Mouse (Mus musculus) CD4-positive, CD25-positive, alpha-beta regulatory T cell, adult 4 months (primary cell): ENCODE measurements around the gene Dbndd1. TPM values are rescaled to one million over a fixed set of nuclear protein-coding genes. Genes with fewer than 3 reads are reported as not detected.
"Not testable (repeated sequence)": the region's sequence is repeated elsewhere in the genome, so short reads cannot be mapped to it uniquely, and the experiment has no call there.

Experiments used
- ATAC-seq: one replicate; pipeline ENCODE4 v1.8.0; 2017
- polyA plus RNA-seq, 2 experiments: library from polyadenylated mRNA; unstranded; fragments of 100-300 nt; shearing (Covaris generic); gene quantifications; one replicate each; pipeline ENCODE4 v1.2.1; 2017

The Dbndd1 gene
- polyA plus RNA-seq, result under 1 TPM; 0.55 to 0.58 TPM

DNA sequence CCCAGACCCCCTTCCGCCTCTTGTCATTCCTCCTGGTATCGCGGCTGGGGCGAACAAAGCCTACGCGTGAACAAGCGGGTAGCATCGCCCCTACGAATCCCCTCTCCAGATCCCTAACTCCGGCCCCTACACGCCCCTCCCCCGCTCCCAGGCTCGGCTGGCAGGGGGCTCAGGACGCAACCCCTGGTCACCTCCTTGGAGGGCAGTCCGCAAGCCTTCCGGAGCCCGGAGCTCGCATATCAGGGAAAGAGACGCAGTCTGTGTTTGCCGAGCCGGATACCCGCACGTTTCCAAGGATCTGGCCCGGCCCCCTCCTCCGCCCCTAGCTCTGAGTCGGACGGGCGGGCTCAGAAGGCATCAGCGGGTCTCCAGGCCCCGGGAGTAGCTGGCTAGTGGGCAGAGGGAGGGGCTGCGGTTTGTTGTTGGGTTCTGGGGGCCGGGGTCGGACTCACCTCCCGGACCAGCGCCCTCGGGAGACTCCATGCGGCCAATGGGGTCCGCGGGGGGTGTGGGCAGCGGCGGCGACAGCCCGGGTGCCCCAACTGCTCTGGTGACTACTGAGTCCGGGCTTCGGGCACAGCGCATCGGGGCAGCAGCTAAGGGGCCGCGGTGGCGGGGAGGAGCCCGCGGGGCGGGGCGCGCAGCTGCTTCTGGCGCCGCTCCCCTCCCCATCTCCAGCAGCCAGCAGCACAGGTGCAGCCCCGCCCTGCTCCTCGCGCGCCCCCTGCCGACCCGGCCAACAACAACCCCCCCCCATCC lies at the start of gene Dbndd1:
TSS of gene Dbndd1 (minus strand) at position 683 of the 759 bp plus-strand sequence.
- ATAC-seq, result no peak

- not testable (repeated sequence) for ATAC-seq
These were observed 49.0 kb upstream of the Dbndd1 start for GRCm38 (mm10) chr8:123564221-123564620.

DNA sequence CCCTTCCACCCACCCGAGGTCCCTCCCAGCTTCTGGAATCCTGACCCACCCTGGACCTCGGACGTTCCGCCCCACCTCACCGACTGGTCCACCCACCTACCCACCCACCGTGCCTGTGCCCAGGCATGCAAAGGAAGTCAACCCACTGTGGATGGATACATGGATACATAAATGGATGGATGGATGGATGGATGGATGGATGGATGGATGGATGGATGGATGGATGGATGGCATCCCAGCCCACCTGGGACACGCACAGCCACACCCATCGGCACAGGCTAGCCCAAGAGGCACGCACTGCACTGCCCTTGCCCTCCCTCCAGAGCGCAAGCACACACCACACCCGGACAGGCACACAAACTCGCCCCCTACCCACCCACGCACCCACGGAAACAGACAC lies 22.4 kb upstream of the Dbndd1 start:
- ATAC-seq, result not testable (repeated sequence)

- no peak for ATAC-seq
These were observed 21.7 kb upstream of the Dbndd1 start for GRCm38 (mm10) chr8:123536990-123537380.

GRCm38 (mm10) chr8:123536242-123536989 lies 21.2 kb upstream of the Dbndd1 start:
- ATAC-seq, result no peak

- ATAC-seq, result no peak
These were observed 12.6 kb upstream of the Dbndd1 start for GRCm38 (mm10) chr8:123527720-123528489.

DNA sequence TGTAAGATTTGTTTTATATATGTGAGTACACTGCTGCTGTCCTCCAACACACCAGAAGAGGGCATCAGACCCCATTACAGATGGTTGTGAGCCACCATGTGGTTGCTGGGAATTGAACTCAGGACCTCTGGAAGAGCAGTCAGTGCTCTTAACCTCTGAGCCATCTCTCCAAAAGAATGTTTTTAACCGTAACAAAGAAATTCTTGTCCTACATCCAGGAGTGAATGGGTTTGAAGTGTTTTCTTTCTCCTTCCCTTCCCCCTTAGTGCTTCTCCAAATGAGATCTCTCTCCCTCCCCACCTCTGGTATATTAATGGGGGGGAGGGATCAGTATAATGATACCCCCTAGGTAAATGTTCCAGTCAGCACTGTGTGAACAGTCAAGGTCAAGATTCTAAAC lies 4.8 kb upstream of the Dbndd1 start:
- ATAC-seq, result not testable (repeated sequence)

DNA sequence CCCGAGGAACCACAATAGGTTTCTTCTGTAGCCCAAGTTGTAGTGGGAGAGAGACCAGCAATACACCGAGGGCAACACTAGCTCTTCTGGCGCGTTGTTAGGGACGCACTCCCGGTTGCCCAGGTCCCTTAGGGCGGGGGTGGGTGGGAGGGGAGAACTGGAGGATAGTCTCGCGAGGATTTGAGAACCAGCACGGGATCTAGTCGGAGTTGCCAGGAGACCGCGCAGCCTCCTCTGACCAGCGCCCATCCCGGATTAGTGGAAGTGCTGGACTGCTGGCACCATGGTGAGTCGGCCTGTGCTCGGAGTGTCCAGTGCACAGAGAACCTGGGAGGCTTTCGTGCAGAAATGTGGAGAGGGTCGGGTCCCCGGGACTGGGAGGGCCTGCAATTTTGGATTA lies 3.4 kb upstream of the Dbndd1 start, which contains the start of gene Gas8:
TSS of gene Gas8 (plus strand) at position 168 of the 400 bp plus-strand sequence.
- ATAC-seq, result peak; percentile 98

DNA sequence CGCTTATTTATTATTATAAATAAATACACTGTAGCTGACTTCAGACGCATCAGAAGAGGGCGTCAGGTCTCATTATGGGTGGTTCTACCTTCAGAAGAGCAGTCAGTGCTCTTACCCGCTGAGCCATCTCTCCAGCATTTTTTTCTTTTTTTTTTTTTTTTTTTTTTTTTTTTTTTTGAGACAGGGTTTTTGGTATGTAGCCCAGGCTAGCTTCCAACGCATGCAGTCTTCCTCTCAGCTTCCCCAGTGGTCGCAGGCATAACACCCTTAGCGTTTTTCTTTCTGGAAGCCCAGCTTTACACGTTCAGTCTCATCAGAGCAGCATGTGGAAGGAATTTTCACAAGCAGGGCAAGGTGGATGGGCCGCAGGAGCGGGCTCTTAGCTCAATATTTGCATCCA lies 2.9 kb upstream of the Dbndd1 start:
- ATAC-seq, result no peak

- ATAC-seq, result no peak
These were observed 1.3 kb upstream of the Dbndd1 start for GRCm38 (mm10) chr8:123516596-123516995.

GRCm38 (mm10) chr8:123515540-123515897 lies 256 bp upstream of the Dbndd1 start:
- no peak for ATAC-seq

DNA sequence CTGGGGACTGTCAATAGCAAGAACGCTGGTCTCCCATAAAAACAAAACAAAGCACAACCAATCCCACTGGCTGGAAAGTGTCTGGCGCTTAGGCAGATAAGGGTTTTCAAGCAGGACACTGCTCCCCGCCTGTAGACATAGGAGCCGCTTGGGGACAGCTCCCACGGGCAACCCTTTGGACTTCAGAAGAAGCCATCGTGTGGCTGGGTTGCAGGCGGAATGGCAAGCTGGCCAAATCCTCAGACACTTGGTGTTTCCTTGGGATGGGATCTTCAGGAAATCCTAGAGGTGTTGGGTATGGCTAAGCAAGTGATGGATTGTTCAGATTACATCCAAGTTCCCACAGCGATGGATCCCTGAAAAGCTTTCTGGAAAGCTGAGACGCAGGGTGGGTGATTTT lies 1.1 kb downstream of the Dbndd1 start:
- no peak for ATAC-seq

DNA sequence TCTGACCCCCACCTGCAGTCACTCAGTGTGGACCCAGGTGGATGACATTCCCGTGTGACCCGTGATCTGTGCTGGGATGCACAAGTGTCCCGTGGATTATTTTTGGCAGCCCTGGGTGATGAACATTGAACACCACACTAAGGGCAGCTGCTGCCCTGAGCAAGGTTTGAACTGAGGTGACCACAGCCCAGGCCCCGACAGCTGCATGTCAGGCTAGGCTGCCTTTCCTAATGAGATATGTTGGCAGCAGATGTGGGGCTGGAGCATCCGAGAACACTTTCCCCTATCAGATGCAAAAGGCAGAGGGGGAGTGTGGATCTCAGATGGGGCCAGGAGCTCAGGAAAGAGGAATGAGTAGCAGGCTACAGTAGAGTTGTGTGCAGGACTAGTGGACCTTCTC lies 4.4 kb downstream of the Dbndd1 start:
- no peak for ATAC-seq

- no peak for ATAC-seq
These were observed 8.1 kb downstream of the Dbndd1 start for GRCm38 (mm10) chr8:123507153-123507552.

- no peak for ATAC-seq
These were observed 9.6 kb downstream of the Dbndd1 start for GRCm38 (mm10) chr8:123505695-123506094.

DNA sequence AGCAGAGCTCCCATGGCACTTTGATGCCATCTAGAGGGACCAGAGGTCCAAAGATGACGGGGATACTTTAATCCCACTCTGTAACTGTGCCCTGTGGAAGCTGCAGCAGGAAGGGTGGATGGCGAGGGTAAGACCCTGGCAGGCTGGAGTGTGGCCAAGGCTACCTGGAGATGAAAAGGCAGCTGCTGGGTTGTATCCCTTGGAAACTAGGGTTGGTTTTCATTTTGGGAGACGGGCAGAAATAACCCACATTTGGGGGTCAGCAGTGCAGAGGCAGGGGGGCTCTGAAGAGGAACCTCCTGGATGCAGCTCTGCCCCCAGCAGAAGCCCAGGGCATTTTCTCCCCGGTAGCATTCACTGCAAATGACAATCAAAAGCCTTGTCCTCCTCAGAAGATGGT lies 10.0 kb downstream of the Dbndd1 start:
- ATAC-seq, result no peak

DNA sequence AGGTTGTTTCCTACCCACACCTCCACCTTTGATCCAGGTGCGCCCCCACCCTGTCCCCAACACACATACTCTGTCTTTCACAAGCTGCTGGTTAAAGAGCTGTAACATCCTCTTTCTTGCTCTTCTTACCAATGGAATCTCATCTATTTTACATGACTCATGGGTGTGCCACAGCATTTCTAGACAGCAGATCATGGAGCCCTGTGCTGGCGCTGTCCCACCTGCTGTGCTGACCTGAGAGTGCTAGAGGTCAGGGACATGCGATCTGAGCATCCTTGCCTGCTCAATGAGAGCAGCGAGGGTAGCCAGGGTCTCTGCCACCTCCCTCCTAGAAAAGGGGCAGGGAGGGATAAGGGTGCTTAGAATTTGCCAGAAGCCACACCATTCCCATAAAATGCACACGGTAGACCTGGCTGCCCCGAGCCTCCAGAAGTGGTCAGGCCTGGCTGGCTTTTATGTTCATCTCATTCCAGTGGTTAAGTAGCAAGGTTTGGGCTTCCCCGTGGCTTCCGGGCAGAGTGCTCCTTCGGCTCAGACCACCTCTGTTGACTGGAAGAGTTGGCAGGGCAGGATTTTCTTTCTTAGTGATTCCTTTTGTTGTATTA lies 10.6 kb downstream of the Dbndd1 start:
- ATAC-seq, result no peak

DNA sequence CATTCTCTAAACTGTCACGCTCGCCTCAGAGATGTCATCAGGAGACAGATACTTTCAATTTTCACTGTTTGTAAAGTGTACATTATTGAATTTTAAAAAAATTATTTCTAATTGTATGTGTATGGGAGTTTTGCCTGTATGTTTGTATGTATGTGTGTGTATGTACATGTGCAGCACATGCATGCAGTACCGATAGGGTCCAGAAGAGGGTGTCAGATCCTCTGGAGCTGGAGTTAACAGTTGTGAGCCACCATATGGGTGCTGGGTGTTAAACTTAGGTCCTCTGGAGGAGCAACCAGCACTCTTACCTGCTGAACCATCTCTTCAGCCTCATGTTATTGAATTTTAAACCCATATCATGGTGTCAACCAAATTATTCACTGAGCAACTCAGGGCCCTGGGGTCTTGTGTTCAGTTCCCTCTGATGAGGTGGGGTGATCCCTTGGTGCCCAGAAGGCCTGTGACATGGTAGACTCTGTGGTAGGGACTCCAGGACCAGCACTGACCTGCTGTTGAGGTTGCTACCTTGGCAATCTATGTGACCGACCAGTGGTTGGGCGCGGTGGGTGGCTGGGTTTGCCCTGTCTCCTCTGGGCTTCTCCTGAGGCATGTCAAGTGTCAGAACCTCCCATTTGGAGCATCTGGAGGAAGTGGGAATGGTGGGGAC lies 11.3 kb downstream of the Dbndd1 start:
- ATAC-seq, result no peak

- no peak for ATAC-seq
These were observed 13.1 kb downstream of the Dbndd1 start for GRCm38 (mm10) chr8:123502192-123502591.

DNA sequence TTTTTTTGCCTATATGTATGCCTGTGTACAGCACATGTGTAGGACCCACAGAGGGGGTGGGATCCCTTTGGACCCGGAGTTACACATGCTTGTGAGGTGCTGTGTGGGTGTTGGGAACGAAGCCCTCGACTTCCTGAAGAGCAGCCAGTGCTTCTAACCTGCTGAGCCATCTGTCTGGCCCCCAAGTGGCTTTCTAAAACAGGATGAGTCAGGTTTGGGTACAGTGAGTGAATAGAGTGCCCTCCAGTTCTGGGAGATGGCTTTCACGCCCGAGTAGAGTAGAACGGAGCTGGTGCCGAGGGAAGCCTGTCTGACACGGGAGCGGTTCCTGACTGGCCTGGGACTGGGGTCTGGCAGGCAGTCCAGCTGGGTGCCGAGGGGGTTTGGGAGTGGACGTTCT lies 15.7 kb downstream of the Dbndd1 start:
- no peak for ATAC-seq

GRCm38 (mm10) chr8:123498963-123499362 lies 16.3 kb downstream of the Dbndd1 start:
- ATAC-seq, result no peak

DNA sequence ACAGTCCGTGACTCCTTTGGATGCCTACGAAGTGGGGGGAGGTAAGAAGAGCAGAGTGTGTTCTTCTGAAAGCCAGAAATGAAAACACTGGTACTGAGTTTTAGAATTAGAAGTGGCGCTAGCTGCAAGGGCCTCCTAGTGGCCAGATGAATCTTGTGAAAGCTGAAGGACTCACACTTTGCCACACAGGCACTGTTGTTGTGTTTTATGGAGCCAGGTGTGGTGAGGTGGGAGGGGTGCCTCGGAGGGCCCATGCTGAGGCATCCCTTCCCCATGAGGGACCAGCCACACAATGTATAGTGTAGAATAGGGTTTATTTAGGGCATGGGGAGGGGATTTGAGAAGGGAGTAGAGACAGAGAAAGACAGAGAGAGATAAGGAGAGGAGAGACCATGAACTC lies 17.6 kb downstream of the Dbndd1 start:
- no peak for ATAC-seq
